Mouse (Mus musculus) adrenal gland, postnatal 0 days (tissue): ENCODE measurements around the gene Asap2. TPM values are rescaled to one million over a fixed set of nuclear protein-coding genes. Genes with fewer than 3 reads are reported as not detected.

Source experiments
- polyA plus RNA-seq: library from polyadenylated mRNA; unstranded; fragments of >200 nt; fragmentation: Nextera tagmentation; extraction: Ambion mirVana; gene quantifications from 2 replicates; pipeline ENCODE4 v1.2.1, GENCODE M21; 2015

Gene Asap2
- polyA plus RNA-seq, result 3.9 and 5.0 TPM in 2 replicates

DNA sequence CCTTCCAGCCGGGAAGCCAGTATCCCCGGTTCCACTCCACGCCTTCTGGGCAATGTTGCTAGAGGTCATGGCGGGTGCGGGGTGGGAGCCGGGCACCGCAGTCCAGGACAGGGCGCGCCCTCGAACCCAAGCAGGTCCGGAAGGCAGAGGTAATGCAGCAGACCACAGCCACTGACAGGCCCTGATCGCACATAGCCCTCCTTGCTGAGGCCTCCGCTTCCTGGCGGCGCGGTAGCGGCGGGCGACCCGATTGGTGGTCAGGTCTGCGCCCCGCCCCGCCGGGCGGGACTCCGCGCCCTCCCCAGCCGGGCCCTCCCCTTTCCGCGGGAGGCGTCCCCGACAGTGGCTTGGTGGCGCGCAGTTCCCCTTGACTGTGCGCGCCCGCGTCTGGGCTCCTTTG is at the start of gene Asap2:
Asap2 (plus strand) TSS at position 328 of the 400 bp plus-strand sequence.

GRCm38 (mm10) chr12:21284761-21285441 is 294.6 kb downstream of the Asap2 start, which contains the start of gene Cpsf3:
TSS of gene Cpsf3 (plus strand) at chr12:21285391.

GRCm38 (mm10) chr12:21286243-21286622 is 296.0 kb downstream of the Asap2 start, which contains the start of gene Itgb1bp1:
TSS of gene Itgb1bp1 (minus strand) at chr12:21286284.

DNA sequence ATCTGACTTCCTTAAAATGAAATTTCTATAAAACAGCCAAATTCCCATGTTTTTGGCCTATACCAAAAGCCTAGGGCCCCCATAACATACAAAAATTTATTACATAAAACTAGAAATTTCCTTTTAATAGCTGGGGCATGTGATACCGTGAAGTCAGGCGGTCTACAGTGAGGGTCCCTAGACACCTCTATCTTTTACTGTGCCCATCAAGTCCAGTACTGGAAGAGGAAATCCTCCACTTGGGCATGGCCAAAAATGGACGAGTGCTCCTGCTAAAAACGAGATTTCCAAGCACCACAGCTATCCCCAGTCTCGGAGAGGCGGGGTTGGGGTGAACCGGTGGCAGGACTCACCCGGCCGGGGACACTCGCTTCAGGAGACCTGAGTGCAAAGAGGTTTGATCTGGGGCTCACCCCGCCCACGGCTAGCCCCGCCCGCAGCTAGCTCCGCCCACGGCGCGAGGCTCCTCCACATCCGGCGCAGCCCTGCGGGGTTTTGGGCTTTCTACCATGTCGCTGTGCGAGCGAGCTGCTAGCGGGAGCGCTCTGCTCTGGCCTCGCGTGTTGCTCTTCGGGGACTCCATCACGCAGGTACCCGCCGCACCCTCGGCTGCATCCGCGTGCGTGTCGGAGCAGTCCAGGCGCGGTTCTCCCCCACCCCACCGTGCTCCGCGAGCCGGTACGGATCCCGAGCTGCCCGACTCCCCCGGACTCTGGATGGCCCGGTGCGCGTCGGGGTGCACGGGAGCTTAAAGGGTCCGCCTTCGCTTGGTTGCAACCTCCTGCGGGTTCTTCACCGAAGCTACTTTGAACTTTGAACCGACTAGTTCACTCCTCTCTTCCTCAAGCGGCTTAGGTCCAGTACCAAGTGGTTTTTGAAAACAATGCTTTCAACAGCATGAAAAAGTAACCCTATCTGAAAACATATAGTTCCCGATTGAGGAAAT is 325.9 kb downstream of the Asap2 start, which contains the start of gene Iah1:
Iah1 (plus strand) TSS at position 467 of the 946 bp plus-strand sequence.

